Mouse (Mus musculus) midbrain, embryonic 11.5 days (tissue): ENCODE measurements at regions not wholly inside any gene's neighbourhood (a gene's known extent, or its start where the extent isn't known, plus 50 kb on each side); places are given as distances from the start of the nearest gene placed in this dataset.
A peak's percentile ranks its signal among the peaks of the same experiment; 100 is the strongest.

ENCODE experiments used
- ATAC-seq: fragments of 200-750 bp; cut with Nextera tagmentation; 2 replicates; pipeline ENCODE4 v1.8.0; 2017; ENCODE audit warnings: moderate TSS enrichment, moderate library complexity; ENCODE audit not compliant: low FRiP score
- DNase-seq: peaks from one replicate; pipeline ENCODE4 v3.0.0; 2015; ENCODE audit warnings: low spot score; ENCODE audit errors: missing footprints
- H3K27ac ChIP-seq: fragments of 300-500 bp; sonication (generic); 2 replicates; pipeline ENCODE4 v1.5.1; 2014; ENCODE audit warnings: low read depth, low read length
- H3K27me3 ChIP-seq: fragments of 300-500 bp; sonication (generic); 2 replicates; pipeline ENCODE4 v1.6.1; 2014; ENCODE audit warnings: mild to moderate bottlenecking, low read length, moderate library complexity, mixed read lengths; ENCODE audit not compliant: control insufficient read depth, insufficient read depth
- H3K36me3 ChIP-seq: fragments of 300-500 bp; sonication (generic); 2 replicates; pipeline ENCODE4 v1.6.1; 2014; ENCODE audit warnings: mild to moderate bottlenecking, low read length, moderate library complexity, mixed read lengths; ENCODE audit not compliant: control insufficient read depth, insufficient read depth
- H3K4me1 ChIP-seq: fragments of 300-500 bp; sonication (generic); 2 replicates; pipeline ENCODE4 v1.6.1; 2014; ENCODE audit warnings: low read length; ENCODE audit not compliant: control insufficient read depth, insufficient read depth
- H3K4me2 ChIP-seq: fragments of 300-500 bp; sonication (generic); 2 replicates; pipeline ENCODE4 v1.6.1; 2014; ENCODE audit warnings: mild to moderate bottlenecking, moderate library complexity
- H3K4me3 ChIP-seq: fragments of 300-500 bp; sonication (generic); 2 replicates; pipeline ENCODE4 v1.5.1; 2014; ENCODE audit warnings: low read depth, low read length
- H3K9ac ChIP-seq: fragments of 300-500 bp; sonication (generic); 2 replicates; pipeline ENCODE4 v1.6.1; 2014; ENCODE audit warnings: low read length
- H3K9me3 ChIP-seq: fragments of 300-500 bp; sonication (generic); 2 replicates; pipeline ENCODE4 v1.6.1; 2016; ENCODE audit warnings: low read length; ENCODE audit not compliant: control insufficient read depth
- WGBS: fragments of 180-500 bp; shearing (Covaris S2); extraction: QIAGEN DNeasy Blood & Tissue Kit; methylation state at CpG from one replicate; pipeline ENCODE4 v1.1.7; 2014; 5-methylcytosine and 5-hydroxymethylcytosine counted together

- H3K27me3 ChIP-seq, result no peaks in the 10 kb centered on the region
- no peak overlapping the region for H3K4me3 ChIP-seq
- H3K9me3 ChIP-seq, result no peaks in the 10 kb centered on the region
- no peaks in the 10 kb centered on the region for H3K36me3 ChIP-seq
- no peak for ATAC-seq
- H3K4me2 ChIP-seq, result no peak overlapping the region
- no peaks in the 10 kb centered on the region; the same call in 1 of the 2 replicates for H3K4me1 ChIP-seq
- 89% methylated on average over 4 of the region's 4 CpGs for WGBS
- no peak for DNase-seq
- H3K27ac ChIP-seq, result no peak overlapping the region
- H3K9ac ChIP-seq, result no peak overlapping the region
Observed at GRCm38 (mm10) chr10:53438388-53438787, 58.6 kb upstream of the Cep85l start.

GRCm38 (mm10) chr10:53437724-53438123, 58.0 kb upstream of the Cep85l start:
- H3K9me3 ChIP-seq, result no peaks in the 10 kb centered on the region
- ATAC-seq (no peak), DNase-seq (no peak)
- H3K4me2 ChIP-seq, result no peak overlapping the region
- no peaks in the 10 kb centered on the region for H3K27me3 ChIP-seq
- H3K27ac ChIP-seq, result no peak overlapping the region
- H3K9ac ChIP-seq, result no peak overlapping the region
- 92% methylated on average over 4 of the region's 4 CpGs for WGBS
- H3K4me1 ChIP-seq, result no peaks in the 10 kb centered on the region; the same call in 1 of the 2 replicates
- no peak overlapping the region for H3K4me3 ChIP-seq
- H3K36me3 ChIP-seq, result no peaks in the 10 kb centered on the region

- no peaks in the 10 kb centered on the region for H3K27me3 ChIP-seq
- ATAC-seq (peak; percentile 57; the same call in 1 of the 2 replicates), DNase-seq (no peak)
- H3K27ac ChIP-seq, result no peak overlapping the region
- H3K9ac ChIP-seq, result no peak overlapping the region
- WGBS, result 69% methylated on average over 8 of the region's 8 CpGs
- no peak overlapping the region for H3K4me2 ChIP-seq
- H3K4me3 ChIP-seq, result no peak overlapping the region
- no peaks in the 10 kb centered on the region for H3K9me3 ChIP-seq
- H3K4me1 ChIP-seq, result no peaks in the 10 kb centered on the region; the same call in 1 of the 2 replicates
- H3K36me3 ChIP-seq, result no peaks in the 10 kb centered on the region
Observed at GRCm38 (mm10) chr10:53436023-53436475, 56.3 kb upstream of the Cep85l start.

- Histone ChIP-seq H3K27ac (no peak overlapping the region), H3K4me3 (no peak overlapping the region), H3K4me1 (no peaks in the 10 kb centered on the region; the same call in 1 of the 2 replicates), H3K4me2 (no peak overlapping the region), H3K9me3 (no peaks in the 10 kb centered on the region), H3K9ac (no peak overlapping the region), H3K27me3 (no peaks in the 10 kb centered on the region), H3K36me3 (no peaks in the 10 kb centered on the region)
- WGBS, result 65% methylated on average over 14 of the region's 14 CpGs
- DNase-seq (no peak), ATAC-seq (peak; percentile 55)
Observed at GRCm38 (mm10) chr10:53435181-53435874, 55.6 kb upstream of the Cep85l start.

- H3K27ac ChIP-seq, result no peak overlapping the region
- no peaks in the 10 kb centered on the region; the same call in 1 of the 2 replicates for H3K4me1 ChIP-seq
- no peaks in the 10 kb centered on the region for H3K27me3 ChIP-seq
- no peak; the same call in 1 of the 2 replicates for ATAC-seq
- H3K9ac ChIP-seq, result no peak overlapping the region
- H3K9me3 ChIP-seq, result no peaks in the 10 kb centered on the region
- 87% methylated on average over 13 of the region's 13 CpGs for WGBS
- no peak overlapping the region for H3K4me2 ChIP-seq
- DNase-seq, result no peak
- no peaks in the 10 kb centered on the region for H3K36me3 ChIP-seq
- H3K4me3 ChIP-seq, result no peak overlapping the region
Observed at GRCm38 (mm10) chr10:53434376-53435171, 54.8 kb upstream of the Cep85l start.

- no peaks in the 10 kb centered on the region for H3K9me3 ChIP-seq
- ATAC-seq, result no peak
- no peak overlapping the region for H3K9ac ChIP-seq
- DNase-seq, result no peak
- no peaks in the 10 kb centered on the region for H3K27me3 ChIP-seq
- no peak overlapping the region for H3K4me3 ChIP-seq
- H3K4me1 ChIP-seq, result no peaks in the 10 kb centered on the region; the same call in 1 of the 2 replicates
- no peak overlapping the region for H3K27ac ChIP-seq
- WGBS, result 82% methylated on average over 2 of the region's 2 CpGs
- H3K36me3 ChIP-seq, result no peaks in the 10 kb centered on the region
- H3K4me2 ChIP-seq, result no peak overlapping the region
Observed at GRCm38 (mm10) chr10:53432794-53433193, 53.0 kb upstream of the Cep85l start.

- no peaks in the 10 kb centered on the region for H3K4me1 ChIP-seq
- 67% methylated on average over 7 of the region's 7 CpGs for whole genome bisulfite sequencing
- H3K9me3 ChIP-seq, result no peaks in the 10 kb centered on the region
- H3K4me3 ChIP-seq, result no peak overlapping the region
- H3K9ac ChIP-seq, result no peak overlapping the region
- no peak overlapping the region for H3K27ac ChIP-seq
- no peaks in the 10 kb centered on the region for H3K36me3 ChIP-seq
- H3K4me2 ChIP-seq, result no peak overlapping the region
- peak; percentile 62; the same call in 1 of the 2 replicates for ATAC-seq
- DNase-seq, result no peak
- no peaks in the 10 kb centered on the region for H3K27me3 ChIP-seq
Observed at GRCm38 (mm10) chr10:53429539-53430344, 50.0 kb upstream of the Cep85l start.
